Mouse (Mus musculus) Patski (cell line): ENCODE data around the gene Chd3. TPM values are rescaled to one million over a fixed set of nuclear protein-coding genes. Genes with fewer than 3 reads are reported as not detected.
"Not testable (repeated sequence)": the region's sequence is repeated elsewhere in the genome, so short reads cannot be mapped to it uniquely, and the experiment has no call there.

Experiments
- ATAC-seq: fragments of 100-300 bp; one replicate; pipeline ENCODE4 v1.8.0; 2021
- CTCF ChIA-PET: fragments of 350-600 bp; sonication (Branson Sonifier 250); formaldehyde crosslinking; loops from one replicate; lab custom pipeline; 2022; ENCODE audit warnings: inconsistent platforms; lab: Charles Lee
- POLR2A ChIA-PET: fragments of 350-600 bp; sonication (Branson Sonifier 250); formaldehyde crosslinking; loops from one replicate; lab custom pipeline; 2022; ENCODE audit warnings: antibody characterized with exemption, inconsistent platforms; lab: Charles Lee
- DNase-seq: peaks from one replicate; pipeline ENCODE4 v3.0.0-alpha.2; 2011; ENCODE audit warnings: low read depth, low spot score
- H3K27me3 ChIP-seq: fragments of 371-371 bp; one replicate; pipeline ENCODE4 v1.5.1; 2021
- CTCF ChIP-seq: fragments of 100-300 bp; IDR thresholded peaks from one replicate; pipeline ENCODE4 v1.5.1; 2021
- in situ Hi-C: fragments of 300-500 bp; cut with MboI; formaldehyde crosslinking; loops from 3 replicates; pipeline ENCODE4 v1.11.1; 2018; ENCODE audit warnings: low pct_unique_long_range_greater_than_20kb, mixed read lengths
- polyA plus RNA-seq: library from polyadenylated mRNA; unstranded; gene quantifications from one replicate; pipeline ENCODE4 v1.2.3, GENCODE M21; 2021

Chd3 gene
- polyA plus RNA-seq, 1 experiment from 2014 or later = 295 TPM

DNA sequence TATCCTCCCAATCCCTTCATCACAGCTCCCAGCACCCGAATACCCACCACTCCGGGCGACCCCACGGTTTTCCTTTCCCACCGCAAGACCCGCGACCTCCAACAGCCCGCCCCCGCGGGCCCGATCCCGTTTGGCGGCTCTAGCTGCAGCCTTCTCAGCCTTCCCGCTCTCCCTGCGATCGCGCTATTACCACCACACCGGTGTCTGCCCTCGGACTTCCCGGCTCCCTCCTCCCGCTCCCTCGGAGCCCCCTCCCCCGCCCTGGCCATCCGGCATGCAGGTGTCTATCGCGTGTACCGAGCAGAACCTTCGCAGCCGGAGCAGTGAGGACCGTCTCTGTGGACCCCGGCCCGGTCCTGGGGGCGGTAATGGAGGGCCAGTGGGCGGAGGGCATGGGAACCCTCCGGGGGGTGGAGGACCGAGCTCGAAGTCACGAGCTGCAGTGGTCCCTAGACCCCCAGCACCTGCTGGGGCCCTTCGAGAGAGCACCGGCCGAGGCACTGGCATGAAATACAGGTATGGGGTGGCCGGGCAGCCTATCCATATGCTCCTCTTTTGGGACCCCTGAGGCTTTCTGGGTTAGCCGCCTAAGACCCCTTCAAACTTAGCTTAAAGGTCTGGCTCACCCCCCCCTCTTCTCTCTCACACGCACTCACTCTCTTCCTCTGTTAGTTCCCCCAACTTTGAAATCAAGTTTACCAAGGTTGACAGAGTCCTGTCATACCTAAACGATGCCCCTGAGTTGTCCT is 42.6 kb downstream of the Chd3 start:
- ChIA-PET POLR2A (interaction anchor here (0.8 to 1.5 kb wide), 2 partner anchors 13 to 41 kb away, joined by 3 to 6 read pairs; no protein-coding TSS in a partner anchor), CTCF (interaction anchor here (1.1 to 1.8 kb wide), 3 partner anchors 58 to 252 kb away, joined by 3 to 7 read pairs (median 4); no protein-coding TSS in a partner anchor)
- DNase-seq (no peak), ATAC-seq (no peak)
- no peaks in the 10 kb centered on the region for H3K27me3 ChIP-seq
- TF ChIP-seq CTCF = no peak
- in situ Hi-C loops = no loop called here

DNA sequence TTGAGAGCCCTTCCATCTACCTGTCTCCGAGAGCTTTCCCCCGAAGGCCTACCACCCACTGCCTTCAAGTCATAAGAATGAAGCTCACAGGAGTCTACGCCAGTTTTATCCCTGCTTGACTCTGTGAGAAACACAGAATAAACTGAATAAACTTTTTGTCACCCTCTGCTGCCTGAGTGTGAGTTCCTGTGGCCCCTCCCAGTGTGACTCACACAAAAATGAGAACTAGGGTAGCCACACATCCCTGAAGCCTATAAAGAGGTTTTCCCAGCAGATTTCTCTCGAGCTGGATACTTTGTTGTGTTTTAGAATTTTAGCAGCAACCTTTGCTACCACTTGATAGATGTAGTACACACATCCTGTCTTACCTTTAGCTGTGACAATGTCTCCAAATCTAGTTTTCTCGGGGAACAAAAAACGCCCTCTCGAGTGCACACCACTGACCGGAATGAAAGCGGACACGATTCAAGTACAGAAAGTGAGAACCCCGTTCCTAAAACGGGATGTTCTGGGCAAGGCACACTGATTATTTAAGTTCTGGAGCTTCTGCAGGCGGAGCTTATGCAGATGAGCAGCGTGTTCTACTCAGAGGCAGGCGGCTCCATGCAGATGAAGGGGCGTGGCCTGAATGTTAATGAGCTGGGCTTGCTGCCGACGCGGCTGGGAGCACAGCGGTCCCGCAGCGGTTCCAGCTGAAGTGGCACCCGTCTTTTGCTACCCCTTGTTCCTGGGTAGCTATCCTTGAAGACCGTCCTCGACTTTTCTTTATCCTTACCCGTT is 43.4 kb downstream of the Chd3 start, which contains the start of gene Kcnab3:
TSS of gene Kcnab3 (plus strand) at position 631 of the 780 bp plus-strand sequence.
- ATAC-seq = peak; percentile 64
- ChIA-PET CTCF (interaction anchor here (0.7 to 1.8 kb wide), 7 partner anchors 15 to 253 kb away, joined by 3 to 7 read pairs (median 4); no protein-coding TSS in a partner anchor), POLR2A (interaction anchor here (0.6 to 1.6 kb wide), 4 partner anchors 14 to 44 kb away, joined by 3 to 6 read pairs (median 4); no protein-coding TSS in a partner anchor)
- DNase-seq = peak; percentile 34
- H3K27me3 ChIP-seq = no peaks in the 10 kb centered on the region
- TF ChIP-seq CTCF = no peak
- in situ Hi-C loops = no loop called here

DNA sequence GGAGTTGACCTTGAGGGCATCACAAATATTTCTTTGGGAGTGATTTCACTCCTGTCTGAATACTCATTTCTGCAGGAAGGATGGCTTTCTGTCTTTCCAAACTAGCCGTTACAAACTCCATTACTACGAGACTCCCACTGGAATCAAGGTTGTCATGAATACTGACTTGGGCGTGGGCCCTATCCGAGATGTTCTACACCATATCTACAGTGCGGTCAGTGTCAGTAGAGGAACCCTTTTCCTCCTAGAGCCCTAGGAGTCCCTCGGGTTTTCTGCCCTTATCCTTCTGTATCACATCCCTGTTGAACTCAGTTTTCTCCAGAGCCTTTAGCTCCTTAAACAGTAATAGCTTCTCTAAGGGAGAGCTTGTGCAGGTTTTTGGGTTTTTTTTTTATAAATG is 44.5 kb downstream of the Chd3 start:
- in situ Hi-C loops = loop anchor here (5.0 kb wide), 1 partner anchor 57 kb away; no protein-coding TSS in a partner anchor
- no peak for TF ChIP-seq CTCF
- ATAC-seq = no peak
- no peak for DNase-seq
- H3K27me3 ChIP-seq = no peaks in the 10 kb centered on the region
- ChIA-PET CTCF (interaction anchor here (0.7 to 1.8 kb wide), 5 partner anchors 9 to 93 kb away, joined by 3 to 7 read pairs (median 5); no protein-coding TSS in a partner anchor), POLR2A (interaction anchor here (0.6 to 1.6 kb wide), 2 partner anchors 46 to 384 kb away, joined by 5 read pairs; no protein-coding TSS in a partner anchor)

DNA sequence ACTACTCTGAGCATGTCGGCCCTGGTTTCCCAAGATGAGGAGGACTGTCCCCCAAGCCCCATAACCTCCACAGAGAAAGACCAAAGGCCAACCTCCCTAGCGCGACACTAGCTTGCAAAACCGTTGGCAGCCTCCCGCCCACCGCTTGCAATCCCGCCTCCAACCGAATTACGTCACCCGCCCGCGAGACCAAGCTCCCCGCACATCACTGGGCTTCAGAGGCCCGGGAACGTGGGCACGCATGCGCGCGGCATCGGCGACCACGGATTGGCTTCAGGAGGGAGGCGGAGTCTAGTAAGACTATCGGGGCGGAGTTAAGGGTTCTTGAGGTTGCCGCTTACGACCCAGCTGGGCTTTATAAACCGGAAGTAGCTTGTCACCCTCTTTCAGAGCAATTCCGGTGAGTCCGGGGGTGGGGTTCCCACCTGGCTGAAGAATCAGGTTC is 45.5 kb downstream of the Chd3 start, which contains the start of the genes Cntrob and Trappc1:
TSS of gene Cntrob (minus strand) at position 109 of the 445 bp plus-strand sequence.
TSS of gene Trappc1 (plus strand) at position 314 of the 445 bp plus-strand sequence.
- no peaks in the 10 kb centered on the region for H3K27me3 ChIP-seq
- DNase-seq = peak; percentile 92
- in situ Hi-C loops = loop anchor here (5.0 kb wide), 1 partner anchor 56 kb away; no protein-coding TSS in a partner anchor
- TF ChIP-seq CTCF = no peak
- ATAC-seq = peak; percentile 77
- CTCF ChIA-PET = interaction anchor here (0.9 to 1.3 kb wide), 3 partner anchors 10 to 64 kb away, joined by 3 to 4 read pairs (median 3); no protein-coding TSS in a partner anchor
- POLR2A ChIA-PET = interaction anchor here (0.7 to 1.3 kb wide), 3 partner anchors 13 to 54 kb away, joined by 3 to 4 read pairs (median 3); no protein-coding TSS in a partner anchor

DNA sequence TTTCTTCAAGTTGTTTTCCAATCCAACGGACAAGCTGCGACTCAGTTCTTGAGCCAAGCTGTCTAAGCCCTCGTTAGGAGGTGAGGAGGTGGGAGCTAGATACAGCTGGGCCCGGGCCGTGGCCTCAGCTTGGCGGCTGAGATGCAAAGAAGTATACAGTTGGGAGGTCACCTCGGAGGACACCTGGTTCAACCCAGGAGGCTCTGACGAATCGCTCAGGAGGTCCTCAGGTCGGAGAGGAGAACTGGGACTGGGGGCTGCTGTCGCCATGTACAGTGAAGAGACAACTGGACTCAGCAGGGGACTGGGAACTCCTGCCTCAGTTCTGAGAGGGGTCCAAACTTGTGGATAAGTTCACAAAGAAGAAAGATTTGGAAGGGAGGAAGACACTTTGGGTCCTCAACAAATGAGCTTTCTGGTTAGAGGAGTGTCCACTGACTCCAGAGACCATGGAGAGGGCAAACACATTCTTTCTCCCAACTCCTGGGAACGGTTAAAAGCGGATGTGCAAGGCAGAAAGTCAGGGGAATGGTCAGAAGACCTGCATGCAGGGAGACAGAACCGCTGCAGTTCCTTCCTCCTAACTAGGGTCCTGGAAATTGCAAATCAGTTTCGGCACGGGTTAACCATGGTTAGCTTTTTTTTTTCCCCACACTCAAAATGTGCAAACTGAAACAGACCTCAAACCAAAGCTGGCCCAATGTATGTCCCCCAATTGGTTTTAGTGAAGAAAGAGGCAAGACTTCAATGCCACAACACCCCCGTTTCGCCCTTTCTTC is 46.3 kb downstream of the Chd3 start:
- in situ Hi-C loops = loop anchor here (5.0 kb wide), 1 partner anchor 56 kb away; no protein-coding TSS in a partner anchor
- no peak for TF ChIP-seq CTCF
- DNase-seq = no peak
- POLR2A ChIA-PET = interaction anchor here (1.3 kb wide), 1 partner anchor 13 kb away, joined by 4 read pairs; no protein-coding TSS in a partner anchor
- no peak for ATAC-seq
- CTCF ChIA-PET = interaction anchor here (0.9 to 1.5 kb wide), 3 partner anchors 16 to 63 kb away, joined by 3 read pairs; no protein-coding TSS in a partner anchor
- H3K27me3 ChIP-seq = no peaks in the 10 kb centered on the region

- H3K27me3 ChIP-seq = no peaks in the 10 kb centered on the region
- ChIA-PET POLR2A (no interaction called here), CTCF (interaction anchor here (1.2 to 1.5 kb wide), 2 partner anchors 14 to 15 kb away, joined by 3 read pairs; no protein-coding TSS in a partner anchor)
- no peak for DNase-seq
- in situ Hi-C loops = loop anchor here (5.0 kb wide), 1 partner anchor 55 kb away; no protein-coding TSS in a partner anchor
- TF ChIP-seq CTCF = no peak
- ATAC-seq = no peak
Measured at GRCm38 (mm10) chr11:69322010-69322409, 47.2 kb downstream of the Chd3 start.

GRCm38 (mm10) chr11:69321580-69321979 is 47.6 kb downstream of the Chd3 start:
- ChIA-PET POLR2A (interaction anchor here (0.9 to 1.3 kb wide), 2 partner anchors 47 to 88 kb away, joined by 3 read pairs; no protein-coding TSS in a partner anchor), CTCF (interaction anchor here (0.9 to 1.5 kb wide), 3 partner anchors 13 to 52 kb away, joined by 3 to 4 read pairs (median 3); no protein-coding TSS in a partner anchor)
- DNase-seq (no peak), ATAC-seq (no peak)
- in situ Hi-C loops = loop anchor here (5.0 kb wide), 1 partner anchor 54 kb away; no protein-coding TSS in a partner anchor
- no peak for TF ChIP-seq CTCF
- no peaks in the 10 kb centered on the region for H3K27me3 ChIP-seq

GRCm38 (mm10) chr11:69318000-69318399 is 51.2 kb downstream of the Chd3 start:
- DNase-seq, POLR2A ChIA-PET, in situ Hi-C loops, H3K27me3 ChIP-seq, ATAC-seq: not testable (repeated sequence)
- CTCF ChIA-PET = interaction anchor here (0.7 to 1.1 kb wide), 2 partner anchors 43 to 49 kb away, joined by 3 to 5 read pairs; no protein-coding TSS in a partner anchor

DNA sequence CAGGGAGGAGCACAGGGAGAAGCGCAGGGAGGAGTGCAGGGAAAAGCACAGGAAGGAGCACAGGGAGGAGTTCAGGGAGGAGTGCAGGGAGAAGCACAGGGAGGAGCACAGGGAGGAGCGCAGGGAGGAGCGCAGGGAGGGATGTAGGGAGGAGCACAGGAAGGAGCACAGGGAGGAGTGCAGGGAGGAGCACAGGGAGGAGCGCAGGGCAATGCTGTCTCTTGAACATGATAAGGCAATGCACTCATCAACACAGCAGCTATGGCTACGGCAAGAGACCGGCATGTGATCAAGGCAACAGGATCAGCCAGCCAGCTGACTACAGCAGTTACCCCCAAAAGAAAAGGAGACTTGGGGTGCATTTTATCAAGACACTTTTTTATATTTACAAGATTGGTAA is 52.8 kb downstream of the Chd3 start:
- ChIA-PET CTCF (no interaction called here), POLR2A (no interaction called here)
- DNase-seq (no peak), ATAC-seq (no peak)
- H3K27me3 ChIP-seq = no peaks in the 10 kb centered on the region
- TF ChIP-seq CTCF = no peak
- in situ Hi-C loops = no loop called here
